Mouse (Mus musculus) c-Kit-positive CD71-positive TER-119-positive erythroid progenitor cells, embryonic 14.5 days (primary cell): Measurements from ENCODE around the gene Manf.
A peak's percentile ranks its signal among the peaks of the same experiment; 100 is the strongest.

Source experiments
- DNase-seq: peaks from one replicate; pipeline ENCODE4 v3.0.0-alpha.2; 2013; ENCODE audit warnings: low spot score

Manf gene

DNA sequence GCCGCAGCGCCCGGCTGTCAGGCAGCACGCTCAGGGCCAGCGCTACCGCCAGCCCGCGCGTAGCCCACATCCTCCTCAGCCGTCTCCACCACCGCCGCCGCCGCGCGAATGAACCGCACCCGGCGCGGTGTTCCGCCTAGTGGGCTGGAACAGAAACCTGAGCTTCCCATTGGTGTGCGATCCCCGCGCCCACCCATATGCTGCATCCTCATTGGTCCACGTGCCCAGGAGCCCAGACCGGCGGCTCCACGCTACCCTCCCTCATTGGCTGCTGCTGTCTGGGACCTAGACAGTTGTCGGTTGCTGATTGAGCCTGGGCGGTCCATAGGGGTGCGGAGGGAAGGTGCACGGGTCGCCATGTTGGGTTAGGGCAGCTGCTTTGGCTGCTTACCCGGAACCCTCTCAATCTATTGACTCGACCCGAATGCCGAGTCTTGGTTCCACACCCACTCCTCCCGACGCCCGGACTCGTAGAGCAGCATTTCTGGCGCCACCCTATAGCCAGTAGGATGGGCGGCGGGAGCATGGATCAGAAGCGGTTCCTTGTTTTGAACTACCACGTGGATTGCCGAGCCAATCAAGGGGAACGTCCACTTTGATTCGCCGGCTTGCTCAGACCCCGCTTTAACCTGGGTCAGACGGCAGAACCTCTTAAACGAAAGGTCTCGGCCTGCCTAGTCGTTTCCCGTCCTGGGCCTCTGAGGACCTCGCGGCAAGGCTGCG, at the start of gene Manf:
Gene Manf (minus strand): TSS at position 151 of the 723 bp plus-strand sequence.
- DNase-seq: peak; percentile 98

DNA sequence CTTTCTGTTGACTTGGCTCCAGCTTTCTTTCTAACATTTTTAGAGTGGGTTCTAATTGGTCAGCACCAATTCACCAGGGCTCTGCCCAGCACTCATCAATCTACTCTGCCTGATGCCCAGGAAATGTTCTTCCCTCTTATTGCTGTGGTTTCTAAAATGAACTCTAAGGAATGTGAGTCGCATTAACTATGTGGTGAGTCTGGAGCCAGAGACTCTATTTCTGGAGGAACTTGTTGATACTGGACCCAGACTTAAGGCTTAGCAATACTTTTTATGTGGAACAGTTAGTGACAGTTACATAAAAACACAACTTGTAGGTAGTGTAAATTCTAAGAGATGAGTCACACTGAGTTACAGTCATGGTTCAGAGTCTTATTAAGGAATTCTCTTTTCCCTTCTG, 43.2 kb upstream of the Manf start:
- DNase-seq: no peak

DNA sequence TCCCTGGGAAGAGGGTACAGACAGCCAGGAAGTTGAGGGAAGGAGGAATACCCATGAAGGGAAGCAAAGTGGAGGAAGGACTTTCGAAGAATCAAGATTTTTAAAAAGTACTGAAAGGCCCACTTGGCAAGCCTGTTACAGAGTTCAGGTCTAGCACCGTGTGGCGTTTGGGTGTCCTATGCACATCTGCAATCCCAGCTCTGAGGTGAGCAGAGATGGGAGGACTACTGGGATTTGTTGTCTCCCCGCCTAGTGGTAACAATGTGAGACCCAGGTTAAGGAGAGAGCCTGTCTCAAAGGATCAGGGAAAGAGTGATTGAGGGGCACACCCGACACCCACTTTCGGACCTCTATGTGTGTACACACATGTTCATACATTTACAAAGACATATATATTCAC, 23.1 kb upstream of the Manf start:
- no peak for DNase-seq

- DNase-seq: no peak
Observed at GRCm38 (mm10) chr9:106913759-106914158, 22.0 kb upstream of the Manf start.

DNA sequence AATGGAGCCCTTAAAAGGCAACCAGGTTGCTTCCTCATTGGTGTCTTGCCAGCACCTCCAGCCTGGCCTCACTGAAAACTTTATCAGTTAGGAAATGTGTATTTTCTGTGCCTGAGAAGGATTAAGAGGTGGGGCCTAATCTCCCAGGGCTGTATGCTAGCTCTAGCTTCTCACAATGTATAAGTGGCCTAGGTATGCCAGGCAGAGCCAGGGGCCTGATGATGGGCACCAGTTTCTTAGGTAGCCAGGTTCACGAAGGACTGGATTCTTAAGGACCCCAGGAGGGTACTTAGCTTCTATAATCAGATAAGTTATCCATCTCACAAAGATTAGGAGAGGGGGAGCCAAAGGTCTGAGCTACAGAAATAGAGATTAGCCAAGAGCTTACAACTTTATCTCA, 19.8 kb upstream of the Manf start:
- DNase-seq: no peak

DNA sequence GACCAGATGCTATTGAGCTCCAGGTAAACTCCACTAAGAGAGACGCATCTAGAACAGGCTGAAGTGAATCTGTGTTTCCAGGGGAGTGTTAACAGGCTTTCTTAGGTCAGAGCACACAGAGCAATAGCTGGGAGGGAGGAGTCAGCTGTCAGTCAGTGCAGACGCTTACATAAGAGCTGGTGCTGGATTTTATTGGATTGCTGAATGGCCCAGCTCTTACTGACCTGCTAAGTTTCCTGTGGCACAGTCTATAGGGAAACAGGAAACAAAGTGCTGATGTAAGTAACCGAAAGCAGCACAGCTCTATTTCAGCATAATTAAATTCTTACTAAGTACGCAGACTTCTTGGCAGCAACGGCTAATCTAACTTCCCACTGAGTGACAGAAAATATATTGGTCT, 16.9 kb upstream of the Manf start:
- DNase-seq: no peak

DNA sequence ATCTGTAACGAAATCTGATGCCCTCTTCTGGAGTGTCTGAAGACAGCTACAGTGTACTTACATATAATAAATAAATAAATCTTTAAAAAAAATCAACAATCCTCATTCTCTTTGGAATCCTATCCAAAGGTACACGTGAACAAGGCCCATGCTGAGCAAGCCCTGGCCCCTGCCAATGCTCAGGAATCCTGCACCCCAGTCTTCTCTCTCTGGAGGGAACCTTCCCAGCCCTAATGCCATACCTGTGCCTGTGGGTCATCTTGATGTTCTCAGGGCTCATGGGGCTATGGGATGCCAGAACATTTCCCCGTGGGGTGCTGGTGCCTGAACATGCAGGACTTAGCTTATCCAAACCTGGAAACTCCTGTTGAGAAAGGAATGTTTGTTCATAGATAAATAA, 16.4 kb upstream of the Manf start:
- DNase-seq: no peak

DNA sequence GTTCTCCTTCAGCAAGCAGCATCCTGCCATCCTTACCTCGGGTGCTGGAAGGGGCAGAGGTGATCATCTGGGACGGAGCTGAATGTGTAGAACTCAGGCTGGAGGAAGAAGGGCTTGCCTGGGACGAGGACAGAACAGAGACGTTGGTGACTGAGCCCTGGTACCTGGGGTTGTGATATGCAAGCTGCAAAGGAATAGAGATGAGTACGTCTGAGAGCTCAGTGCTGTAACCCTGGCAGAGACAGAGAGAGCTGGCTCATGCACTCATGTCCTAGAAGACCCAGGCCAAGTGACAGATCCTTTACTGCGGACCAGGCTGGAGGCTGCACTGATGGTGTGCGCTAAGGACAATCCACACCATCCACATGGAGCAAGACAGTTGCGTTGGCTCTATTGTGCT, 14.8 kb upstream of the Manf start:
- no peak for DNase-seq

DNA sequence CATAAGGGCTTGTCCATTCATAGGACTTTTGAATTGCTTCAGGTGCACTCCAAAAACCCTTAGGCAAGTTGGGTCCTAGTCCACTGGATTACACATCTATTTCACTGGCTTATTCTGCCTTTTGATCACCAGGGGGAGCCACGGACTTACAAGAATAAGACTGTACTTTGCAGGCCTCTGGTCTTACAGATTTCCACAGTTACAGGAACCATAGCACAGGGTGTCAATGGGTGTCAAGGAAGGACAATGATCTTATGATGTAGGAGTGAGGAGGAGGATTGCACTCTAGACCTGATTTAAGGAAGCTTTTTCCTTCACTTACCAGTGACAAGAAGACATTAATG, 12.0 kb upstream of the Manf start:
- peak; percentile 42 for DNase-seq

DNA sequence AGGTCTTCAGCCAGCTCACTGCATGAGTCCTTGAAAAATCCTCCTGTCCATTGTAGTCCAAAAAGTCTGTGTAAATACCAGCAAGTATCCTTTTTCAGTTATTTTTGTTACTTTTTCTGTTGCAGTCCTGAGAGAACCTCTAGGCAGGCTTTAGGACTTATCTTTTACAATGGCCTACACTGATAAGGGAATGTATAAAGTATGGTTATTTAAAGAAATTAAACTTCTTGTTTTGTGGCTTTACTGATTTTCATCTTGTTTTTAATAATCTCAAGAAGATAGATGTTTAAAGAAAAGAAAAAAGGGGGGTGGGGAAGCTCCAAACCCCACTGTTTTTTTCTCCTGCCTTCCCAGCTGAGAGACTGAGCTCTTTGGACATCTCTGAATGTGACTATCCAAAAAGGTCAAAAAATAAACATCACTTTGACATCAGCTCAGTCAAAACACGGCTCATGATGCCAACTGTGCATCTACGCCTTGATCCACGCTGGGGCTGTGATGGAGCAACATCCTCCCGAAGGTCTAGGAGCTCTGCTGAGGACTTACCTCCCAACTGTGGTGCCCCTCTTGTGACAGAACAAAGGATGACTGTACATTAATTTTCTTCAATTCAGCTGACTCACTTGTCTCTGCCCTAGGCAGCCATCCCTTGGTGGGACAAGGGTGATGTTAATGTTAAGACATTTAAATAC, 11.5 kb upstream of the Manf start:
- DNase-seq: no peak

DNA sequence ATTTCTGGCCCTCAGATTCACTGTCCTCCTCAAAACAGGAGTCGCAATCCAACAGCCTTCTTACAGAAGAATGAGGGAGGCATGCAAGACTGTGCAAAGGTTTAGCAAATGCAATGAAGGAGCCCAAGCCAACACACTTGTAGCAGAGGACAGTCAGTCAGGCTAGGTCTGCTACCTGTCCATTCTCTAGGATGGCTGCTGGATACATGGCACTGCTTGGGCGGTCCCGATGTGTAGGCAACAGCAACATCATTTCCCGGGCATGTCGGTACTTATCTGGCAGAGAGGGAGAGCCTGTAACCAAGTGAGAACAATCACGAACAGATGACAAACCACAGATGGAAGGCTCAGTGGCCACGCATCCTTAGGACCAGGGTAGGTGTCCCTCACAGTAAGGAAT, 9.8 kb upstream of the Manf start:
- no peak for DNase-seq

- no peak for DNase-seq
Observed at GRCm38 (mm10) chr9:106898901-106899300, 7.1 kb upstream of the Manf start.

DNA sequence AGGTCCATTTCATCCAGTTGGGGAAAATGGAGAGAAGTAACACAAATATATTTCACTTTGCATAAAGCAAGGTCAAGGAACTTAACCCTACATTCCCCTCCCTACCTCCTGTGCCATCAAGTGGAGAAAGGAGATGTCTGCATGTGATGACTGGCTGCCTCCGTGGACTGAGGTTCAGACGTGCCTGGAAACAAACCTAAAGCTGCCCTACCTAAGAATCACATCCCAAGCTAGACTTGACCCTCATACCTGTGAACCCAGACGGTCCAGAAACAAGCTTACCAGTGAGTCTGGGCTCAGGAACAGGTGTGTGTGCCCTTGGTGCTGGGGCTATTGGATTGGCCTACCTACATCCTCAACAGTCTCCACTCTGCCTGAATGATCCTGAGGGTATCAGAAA, 1.5 kb upstream of the Manf start:
- no peak for DNase-seq

DNA sequence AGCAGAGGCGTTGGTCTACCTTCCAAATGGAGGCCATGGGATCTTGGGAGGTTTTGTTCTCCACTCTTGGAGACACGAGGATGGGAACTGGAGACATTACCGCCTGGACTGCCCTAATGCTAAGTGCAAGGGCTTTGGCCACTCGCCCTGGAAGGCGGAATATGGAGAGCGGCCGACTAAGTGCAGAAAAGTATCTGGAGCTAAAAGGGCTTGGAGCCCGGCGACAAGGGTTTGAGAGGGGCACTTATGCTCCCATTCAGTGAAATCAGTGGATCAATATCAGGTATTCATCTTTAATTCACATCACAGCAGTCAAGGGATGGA, 735 bp upstream of the Manf start:
- no peak for DNase-seq

- no peak for DNase-seq
Observed at GRCm38 (mm10) chr9:106891341-106891741, 438 bp downstream of the Manf start.

- no peak for DNase-seq
Observed at GRCm38 (mm10) chr9:106890496-106891240, 1.1 kb downstream of the Manf start.

- no peak for DNase-seq
Observed at GRCm38 (mm10) chr9:106889321-106889720, 2.5 kb downstream of the Manf start.

GRCm38 (mm10) chr9:106888346-106888745, 3.4 kb downstream of the Manf start:
- no peak for DNase-seq

- DNase-seq: peak; percentile 97
Observed at GRCm38 (mm10) chr9:106886828-106887702, 4.7 kb downstream of the Manf start, which contains the start of gene Rbm15b. TSS of gene Rbm15b (minus strand) at chr9:106887428.

DNA sequence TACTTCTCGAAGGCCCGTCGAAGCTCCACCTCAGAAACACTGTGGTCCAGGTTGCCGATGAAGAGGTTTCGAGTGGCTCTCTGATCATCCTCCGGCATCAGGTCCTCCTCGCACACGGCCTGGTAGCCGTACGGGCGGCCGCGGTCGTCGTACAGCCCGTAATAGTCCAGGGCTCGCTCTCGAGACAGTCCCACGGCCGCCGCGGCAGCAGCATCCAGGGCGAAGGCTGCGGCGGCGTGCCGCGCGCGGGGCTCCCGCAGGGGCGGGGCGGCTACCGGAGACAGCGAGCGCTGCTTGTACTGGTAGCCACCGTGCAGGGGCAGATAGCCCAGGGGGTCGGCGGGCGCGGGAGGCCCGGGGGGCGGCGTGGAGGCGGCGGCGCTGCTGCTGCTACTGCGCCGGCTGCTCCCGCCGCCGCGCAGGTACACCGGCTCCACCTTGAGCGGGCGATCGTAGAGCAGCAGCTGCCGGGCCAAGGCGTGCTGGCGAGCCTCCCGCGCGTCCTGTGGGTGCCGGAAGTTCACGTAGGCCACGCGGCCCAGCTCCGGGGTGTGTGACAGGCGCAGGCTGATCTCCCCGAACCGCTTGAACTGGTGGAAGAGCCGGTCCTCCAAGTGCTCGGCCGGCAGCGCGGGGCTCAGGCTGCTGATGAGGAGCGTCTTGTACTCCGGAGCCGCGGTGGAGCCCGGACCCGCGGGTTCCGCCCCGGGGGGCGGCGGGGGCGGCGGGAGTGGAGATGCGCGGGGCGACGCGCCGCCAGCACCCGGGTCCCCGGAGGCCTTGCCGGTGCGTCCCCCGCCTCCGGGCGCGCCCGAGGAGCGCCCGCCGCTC, 5.7 kb downstream of the Manf start:
- no peak for DNase-seq
